Mouse (Mus musculus) forebrain, embryonic 16.5 days (tissue): ENCODE data around the gene Tnnt3. TPM values are rescaled to one million over a fixed set of nuclear protein-coding genes. Genes with fewer than 3 reads are reported as not detected.

Experiments
- ATAC-seq: fragments of 200-750 bp; cut with Nextera tagmentation; 2 replicates; pipeline ENCODE4 v1.8.0; 2017; ENCODE audit warnings: mild to moderate bottlenecking, moderate library complexity
- H3K27ac ChIP-seq: fragments of 300-500 bp; sonication (generic); 2 replicates; pipeline ENCODE4 v1.5.1; 2014; ENCODE audit warnings: low read length, control low read depth
- H3K27me3 ChIP-seq: fragments of 300-500 bp; sonication (generic); replicated peaks from 2 replicates; pipeline ENCODE4 v1.6.1; 2014; ENCODE audit warnings: low read length; ENCODE audit not compliant: control insufficient read depth, insufficient read depth
- H3K36me3 ChIP-seq: fragments of 300-500 bp; sonication (generic); 2 replicates; pipeline ENCODE4 v1.6.1; 2014; ENCODE audit not compliant: control insufficient read depth, insufficient read depth
- H3K4me1 ChIP-seq: fragments of 300-500 bp; sonication (generic); replicated peaks from 2 replicates; pipeline ENCODE4 v1.6.1; 2014; ENCODE audit warnings: low read length; ENCODE audit not compliant: control insufficient read depth, insufficient read depth
- H3K4me2 ChIP-seq: fragments of 300-500 bp; sonication (generic); 2 replicates; pipeline ENCODE4 v1.6.1; 2014; ENCODE audit warnings: mild to moderate bottlenecking, low read length, control low read depth
- H3K4me3 ChIP-seq: fragments of 300-500 bp; sonication (generic); replicated peaks from 2 replicates; pipeline ENCODE4 v1.5.1; 2014; ENCODE audit warnings: mild to moderate bottlenecking, low read length, control low read depth
- H3K9ac ChIP-seq: fragments of 300-500 bp; sonication (generic); replicated peaks from 2 replicates; pipeline ENCODE4 v1.6.1; 2014; ENCODE audit warnings: low read depth, low read length, control low read depth
- H3K9me3 ChIP-seq: fragments of 300-500 bp; sonication (generic); 2 replicates; pipeline ENCODE4 v1.6.1; 2016; ENCODE audit warnings: low read length; ENCODE audit not compliant: control insufficient read depth
- WGBS: fragments of 180-500 bp; shearing (Covaris S2); extraction: QIAGEN DNeasy Blood & Tissue Kit; methylation state at CpG from one replicate; pipeline ENCODE4 v1.1.7; 2014; 5-methylcytosine and 5-hydroxymethylcytosine counted together
- polyA plus RNA-seq: library from polyadenylated mRNA; unstranded; fragments of >200 nt; fragmentation: Nextera tagmentation; extraction: Ambion mirVana; gene quantifications from 2 replicates; pipeline ENCODE4 v1.2.1, GENCODE M21; 2015

Tnnt3 gene
- polyA plus RNA-seq, 1 experiment from 2014 or later: 0.73 TPM

DNA sequence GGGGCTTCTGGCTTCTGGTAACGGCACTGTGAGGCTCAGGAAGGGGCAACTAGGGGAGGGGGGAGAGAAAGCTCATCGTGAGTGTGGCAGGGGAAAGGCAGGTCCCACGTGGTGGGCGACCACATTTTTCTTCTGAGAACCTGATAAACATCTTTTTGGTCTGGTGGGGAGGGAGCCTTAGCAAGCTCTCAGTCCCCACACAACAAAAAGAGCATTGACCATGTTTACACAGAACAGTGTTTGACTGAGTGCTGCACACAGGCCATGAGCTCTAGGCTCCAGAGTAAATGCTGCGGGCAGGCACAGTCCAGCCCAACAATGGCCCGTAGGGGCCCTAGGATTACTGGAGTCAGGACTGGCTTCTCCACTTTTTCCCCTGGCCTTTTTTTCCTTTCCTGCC is 40.1 kb downstream of the Tnnt3 start:
- Histone ChIP-seq H3K9me3 (no peaks in the 10 kb centered on the region), H3K4me1 (peaks cover 9% of the 10 kb centered on the region), H3K27ac (no peak overlapping the region), H3K36me3 (peaks cover 5% of the 10 kb centered on the region; the same call in 1 of the 2 replicates), H3K9ac (no peak overlapping the region), H3K4me2 (no peak overlapping the region), H3K4me3 (no peak overlapping the region), H3K27me3 (no peaks in the 10 kb centered on the region)
- 23% methylated on average over 6 of the region's 6 CpGs for WGBS
- ATAC-seq: no peak

DNA sequence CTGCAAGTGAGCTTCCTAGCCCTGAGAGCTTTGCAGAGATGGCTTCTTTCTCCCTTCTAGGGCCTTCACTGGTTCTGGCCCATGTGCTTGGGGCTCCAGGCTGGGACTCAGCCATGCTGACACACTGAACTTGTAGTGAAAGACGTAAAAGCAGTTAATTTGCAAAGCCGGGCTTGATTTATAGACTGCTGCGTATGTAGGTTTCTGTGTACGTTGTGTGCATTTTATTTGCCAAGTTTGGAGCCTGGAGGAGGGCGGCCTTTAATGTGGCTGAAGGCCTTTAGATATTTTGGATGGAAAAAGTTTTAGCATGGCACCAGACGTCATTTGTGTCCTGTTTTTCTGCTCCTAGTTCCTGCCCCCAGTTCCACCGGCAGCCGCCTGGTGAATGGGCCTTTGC is 41.2 kb downstream of the Tnnt3 start:
- Histone ChIP-seq H3K4me3 (no peak overlapping the region), H3K4me1 (peaks cover 6% of the 10 kb centered on the region), H3K9me3 (no peaks in the 10 kb centered on the region), H3K36me3 (peaks cover 5% of the 10 kb centered on the region; the same call in 1 of the 2 replicates), H3K27ac (no peak overlapping the region), H3K27me3 (no peaks in the 10 kb centered on the region), H3K4me2 (no peak overlapping the region), H3K9ac (no peak overlapping the region)
- ATAC-seq: no peak
- 71% methylated on average over 8 of the region's 8 CpGs for WGBS

DNA sequence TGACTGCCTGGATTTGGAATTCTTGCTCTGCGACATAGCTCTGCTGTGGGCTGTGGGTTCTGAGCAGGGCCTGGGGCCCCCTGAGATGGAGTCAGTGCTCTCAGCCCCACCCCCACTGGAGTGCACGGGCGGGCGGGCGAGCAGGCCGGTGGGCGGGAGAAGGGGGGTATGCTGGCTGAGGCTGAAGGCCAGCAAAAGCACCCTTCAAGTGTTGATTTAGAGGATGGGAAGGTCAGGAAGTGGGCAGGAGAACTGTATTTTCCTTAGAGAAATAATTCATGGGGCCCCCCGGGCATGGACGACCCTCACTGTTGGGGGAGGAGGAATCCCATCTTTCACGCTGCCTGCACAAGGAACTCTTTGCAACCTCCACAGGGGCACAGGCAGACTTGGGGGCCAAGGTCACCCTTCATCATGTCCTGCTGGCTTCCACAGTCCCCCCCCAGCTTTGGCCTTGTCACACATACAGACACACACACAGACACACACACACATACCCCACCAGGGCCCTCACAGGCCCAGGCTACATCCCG is 44.2 kb downstream of the Tnnt3 start:
- no peak for ATAC-seq
- no peaks in the 10 kb centered on the region for H3K9me3 ChIP-seq
- 35% methylated on average over 10 of the region's 11 CpGs for WGBS
- no peak overlapping the region for H3K4me2 ChIP-seq
- H3K27ac ChIP-seq: no peak overlapping the region
- H3K4me1 ChIP-seq: peaks cover 6% of the 10 kb centered on the region
- no peak overlapping the region for H3K9ac ChIP-seq
- H3K36me3 ChIP-seq: no peaks in the 10 kb centered on the region; the same call in 1 of the 2 replicates
- no peaks in the 10 kb centered on the region for H3K27me3 ChIP-seq
- no peak overlapping the region for H3K4me3 ChIP-seq

DNA sequence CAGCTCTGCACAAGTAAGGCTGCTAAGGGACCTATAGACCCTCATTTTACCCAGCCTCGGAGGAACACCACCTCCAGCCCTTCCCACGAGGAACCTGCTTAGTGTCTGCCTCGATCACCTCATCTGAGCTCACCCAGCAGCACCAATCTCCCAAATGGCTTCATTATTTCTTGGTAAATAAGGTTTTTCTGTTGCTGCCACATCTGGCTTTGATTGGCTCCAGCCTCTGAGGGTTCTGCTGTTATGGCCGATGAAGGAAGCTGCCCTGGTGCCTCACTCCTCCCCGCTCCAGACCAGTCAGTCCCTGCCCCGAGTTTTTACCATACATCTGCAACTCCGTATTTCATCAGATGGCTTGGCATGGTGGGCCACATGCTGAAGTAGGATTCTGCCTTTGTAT is 47.3 kb downstream of the Tnnt3 start:
- H3K27me3 ChIP-seq: no peaks in the 10 kb centered on the region
- H3K4me1 ChIP-seq: no peaks in the 10 kb centered on the region
- H3K9me3 ChIP-seq: no peaks in the 10 kb centered on the region
- H3K4me2 ChIP-seq: no peak overlapping the region
- WGBS: 90% methylated on average over 7 of the region's 7 CpGs
- H3K36me3 ChIP-seq: no peaks in the 10 kb centered on the region; the same call in 1 of the 2 replicates
- ATAC-seq: no peak
- no peak overlapping the region for H3K4me3 ChIP-seq
- H3K9ac ChIP-seq: no peak overlapping the region
- H3K27ac ChIP-seq: no peak overlapping the region

DNA sequence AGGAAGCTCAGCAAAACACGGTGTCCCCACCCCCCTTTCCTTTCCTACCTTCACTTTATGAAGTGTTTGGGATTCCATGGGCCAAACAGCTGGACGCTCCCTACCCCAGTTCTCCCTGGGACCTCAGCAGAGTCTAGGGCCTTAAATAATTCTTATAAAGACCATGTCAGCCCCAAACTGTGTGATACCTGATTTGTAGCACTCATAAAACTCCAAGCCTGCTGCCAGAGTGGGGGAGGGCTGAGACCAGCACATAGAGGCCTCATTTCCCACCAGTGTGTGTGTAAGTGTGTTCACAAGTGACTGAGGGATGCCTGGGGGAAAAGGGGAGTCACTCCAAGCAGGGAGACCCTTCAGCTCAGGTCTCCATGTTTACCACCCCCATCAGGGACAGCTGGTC is 49.2 kb downstream of the Tnnt3 start:
- no peaks in the 10 kb centered on the region for H3K36me3 ChIP-seq
- no peak overlapping the region for H3K4me3 ChIP-seq
- no peak overlapping the region for H3K27ac ChIP-seq
- H3K27me3 ChIP-seq: no peaks in the 10 kb centered on the region
- no peak overlapping the region for H3K9ac ChIP-seq
- 75% methylated on average over 2 of the region's 2 CpGs for WGBS
- no peak for ATAC-seq
- H3K4me2 ChIP-seq: no peak overlapping the region
- H3K9me3 ChIP-seq: no peaks in the 10 kb centered on the region
- H3K4me1 ChIP-seq: no peaks in the 10 kb centered on the region

DNA sequence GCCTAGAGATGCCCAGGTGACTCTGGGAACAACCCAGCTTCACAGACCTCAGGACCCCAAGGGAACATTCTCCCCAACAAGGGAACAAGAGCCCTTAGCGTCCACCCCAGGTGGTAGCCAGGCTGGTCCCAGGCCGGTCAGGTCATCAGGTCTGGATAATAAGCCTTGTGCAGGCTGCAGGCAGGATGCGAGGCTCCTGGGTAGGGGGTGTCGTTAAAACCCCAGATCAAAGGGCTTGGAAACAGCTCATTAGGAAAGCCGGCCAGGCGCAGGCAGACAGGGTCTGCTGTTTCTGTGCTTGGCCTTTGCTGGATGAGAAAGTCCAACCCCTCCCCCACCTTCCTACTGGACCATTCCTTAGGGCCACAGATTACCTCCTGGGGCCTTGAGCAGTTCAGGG is 50.1 kb downstream of the Tnnt3 start:
- Histone ChIP-seq H3K27me3 (no peaks in the 10 kb centered on the region), H3K36me3 (no peaks in the 10 kb centered on the region), H3K4me3 (no peak overlapping the region), H3K4me1 (no peaks in the 10 kb centered on the region), H3K4me2 (no peak overlapping the region), H3K27ac (no peak overlapping the region), H3K9me3 (no peaks in the 10 kb centered on the region), H3K9ac (no peak overlapping the region)
- WGBS: 14% methylated on average over 6 of the region's 6 CpGs
- ATAC-seq: no peak

DNA sequence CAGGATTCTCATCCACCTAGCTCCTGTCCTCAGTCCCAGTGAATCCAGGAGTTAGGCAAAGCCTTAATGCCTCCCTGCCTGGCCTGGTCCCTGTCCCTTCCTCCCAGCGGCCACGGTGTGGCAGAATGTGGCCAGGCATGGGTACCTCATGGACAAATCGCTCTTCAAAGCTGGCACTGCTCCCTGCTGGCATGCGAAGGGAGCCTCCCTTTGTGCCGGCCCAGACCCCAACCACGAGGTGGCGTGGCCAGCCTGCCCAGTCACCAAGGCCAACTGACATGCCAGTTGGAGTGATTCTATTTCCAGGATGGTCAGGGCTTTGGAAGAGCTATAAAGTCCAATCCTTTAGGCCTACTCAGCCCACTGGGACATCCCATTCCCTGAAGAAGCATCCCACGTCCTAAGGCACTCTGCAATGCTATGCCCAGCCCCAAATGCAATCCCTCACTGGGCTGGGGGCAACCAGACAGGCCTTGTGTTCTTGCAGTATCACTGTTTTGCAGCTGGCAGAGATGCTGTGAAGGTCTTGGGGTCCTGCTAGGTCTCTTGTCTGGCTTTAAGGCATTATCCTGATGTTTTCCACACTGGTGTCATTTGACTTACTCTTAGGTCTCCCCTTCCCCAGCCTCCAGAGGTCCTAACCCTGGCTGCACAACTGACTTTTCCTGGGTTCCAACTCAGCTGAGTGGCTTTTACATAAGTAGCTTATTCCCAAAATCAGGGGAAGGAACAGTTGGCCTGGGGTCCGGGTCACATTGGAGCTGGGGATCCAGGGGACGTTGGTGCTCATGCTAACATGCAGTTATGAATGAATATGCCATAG is 51.5 kb downstream of the Tnnt3 start:
- Histone ChIP-seq H3K4me3 (no peak overlapping the region), H3K4me1 (peaks cover 14% of the 10 kb centered on the region), H3K36me3 (no peaks in the 10 kb centered on the region), H3K27ac (no peak overlapping the region), H3K4me2 (no peak overlapping the region), H3K9ac (no peak overlapping the region), H3K9me3 (no peaks in the 10 kb centered on the region), H3K27me3 (no peaks in the 10 kb centered on the region)
- no peak for ATAC-seq
- WGBS: 87% methylated on average over 10 of the region's 10 CpGs

DNA sequence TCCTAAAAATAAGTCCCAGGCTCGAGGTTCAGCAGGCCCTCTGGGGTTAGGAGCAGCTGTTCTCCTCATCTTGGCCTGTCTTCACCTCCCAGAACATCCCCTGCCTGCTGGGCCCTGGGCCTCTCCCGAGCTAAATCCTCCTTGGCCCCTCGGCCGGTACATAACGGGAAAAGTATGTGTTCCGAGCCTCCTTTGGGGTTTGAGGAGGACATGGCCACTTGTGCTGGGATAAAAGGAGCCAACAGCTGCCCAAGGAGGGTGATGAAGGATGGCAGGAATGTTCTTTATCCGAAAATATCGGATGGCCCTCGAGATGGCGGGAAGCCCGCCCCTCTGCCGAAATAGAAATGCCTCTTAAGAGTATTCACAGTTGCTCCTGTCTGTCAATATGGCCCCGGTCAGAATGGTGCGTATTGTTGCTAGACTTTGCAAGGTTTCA is 52.3 kb downstream of the Tnnt3 start:
- H3K27ac ChIP-seq: no peak overlapping the region
- no peak overlapping the region for H3K4me3 ChIP-seq
- no peaks in the 10 kb centered on the region for H3K27me3 ChIP-seq
- H3K9ac ChIP-seq: no peak overlapping the region
- peaks cover 14% of the 10 kb centered on the region for H3K4me1 ChIP-seq
- ATAC-seq: no peak
- WGBS: 88% methylated on average over 14 of the region's 14 CpGs
- no peaks in the 10 kb centered on the region for H3K36me3 ChIP-seq
- no peak overlapping the region for H3K4me2 ChIP-seq
- no peaks in the 10 kb centered on the region for H3K9me3 ChIP-seq

DNA sequence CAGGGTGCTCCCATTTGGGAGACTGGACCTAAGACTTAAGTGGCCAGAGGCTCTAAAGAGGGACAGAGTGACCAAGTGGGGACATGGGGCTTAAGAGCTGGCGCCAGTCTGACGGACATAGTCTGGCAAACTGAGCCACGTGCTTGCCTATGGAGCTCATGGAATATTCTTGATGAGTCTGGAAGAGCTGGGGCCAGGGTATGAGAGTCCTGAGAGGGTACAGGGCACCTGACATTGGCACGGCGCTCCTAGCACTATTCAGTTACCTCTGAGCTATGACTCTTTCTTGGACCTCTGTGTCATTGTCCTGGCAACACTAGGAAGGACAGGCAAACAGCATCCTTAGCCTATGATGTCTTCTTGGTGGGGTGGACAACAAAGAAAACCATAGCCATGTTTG is 53.1 kb downstream of the Tnnt3 start:
- no peak overlapping the region for H3K27ac ChIP-seq
- no peak overlapping the region for H3K9ac ChIP-seq
- H3K4me2 ChIP-seq: no peak overlapping the region
- ATAC-seq: no peak
- H3K4me3 ChIP-seq: no peak overlapping the region
- H3K27me3 ChIP-seq: no peaks in the 10 kb centered on the region
- no peaks in the 10 kb centered on the region for H3K9me3 ChIP-seq
- H3K4me1 ChIP-seq: peaks cover 14% of the 10 kb centered on the region
- no peaks in the 10 kb centered on the region for H3K36me3 ChIP-seq
- WGBS: 96% methylated on average over 5 of the region's 5 CpGs
